Mouse (Mus musculus) midbrain, embryonic 13.5 days (tissue): ENCODE measurements around the gene Ntng1. TPM values are rescaled to one million over a fixed set of nuclear protein-coding genes. Genes with fewer than 3 reads are reported as not detected.

Experiments used
- ATAC-seq: fragments of 200-750 bp; cut with Nextera tagmentation; 2 replicates; pipeline ENCODE4 v1.8.0; 2017; ENCODE audit warnings: mild to moderate bottlenecking, moderate TSS enrichment, moderate library complexity
- H3K27ac ChIP-seq: fragments of 300-500 bp; sonication (generic); 2 replicates; pipeline ENCODE4 v1.5.1; 2015; ENCODE audit warnings: inconsistent platforms, mild to moderate bottlenecking, moderate library complexity
- H3K27me3 ChIP-seq: fragments of 300-500 bp; sonication (generic); 2 replicates; pipeline ENCODE4 v1.6.1; 2015; ENCODE audit warnings: mild to moderate bottlenecking, inconsistent platforms
- H3K36me3 ChIP-seq: fragments of 300-500 bp; sonication (generic); 2 replicates; pipeline ENCODE4 v1.6.1; 2015; ENCODE audit warnings: mild to moderate bottlenecking, inconsistent platforms
- H3K4me1 ChIP-seq: fragments of 300-500 bp; sonication (generic); replicated peaks from 2 replicates; pipeline ENCODE4 v1.6.1; 2015; ENCODE audit warnings: inconsistent platforms
- H3K4me2 ChIP-seq: fragments of 300-500 bp; sonication (generic); replicated peaks from 2 replicates; pipeline ENCODE4 v1.6.1; 2015; ENCODE audit warnings: moderate library complexity, mild to moderate bottlenecking, inconsistent platforms
- H3K4me3 ChIP-seq: fragments of 300-500 bp; sonication (generic); replicated peaks from 2 replicates; pipeline ENCODE4 v1.5.1; 2015; ENCODE audit warnings: mild to moderate bottlenecking, inconsistent platforms
- H3K9ac ChIP-seq: fragments of 300-500 bp; sonication (generic); replicated peaks from 2 replicates; pipeline ENCODE4 v1.6.1; 2015; ENCODE audit warnings: mild to moderate bottlenecking, inconsistent platforms
- H3K9me3 ChIP-seq: fragments of 300-500 bp; sonication (generic); 2 replicates; pipeline ENCODE4 v1.6.1; 2016; ENCODE audit warnings: mild to moderate bottlenecking, inconsistent platforms
- WGBS: fragments of 180-500 bp; shearing (Covaris S2); methylation state at CpG from one replicate; pipeline ENCODE4 v1.1.7; 2015; 5-methylcytosine and 5-hydroxymethylcytosine counted together
- polyA plus RNA-seq: library from polyadenylated mRNA; unstranded; fragments of >200 nt; fragmentation: Nextera tagmentation; extraction: Ambion mirVana; gene quantifications from 2 replicates; pipeline ENCODE4 v1.2.1, GENCODE M21; 2015

Ntng1 gene
- polyA plus RNA-seq, 1 experiment from 2014 or later: 22.4 TPM

DNA sequence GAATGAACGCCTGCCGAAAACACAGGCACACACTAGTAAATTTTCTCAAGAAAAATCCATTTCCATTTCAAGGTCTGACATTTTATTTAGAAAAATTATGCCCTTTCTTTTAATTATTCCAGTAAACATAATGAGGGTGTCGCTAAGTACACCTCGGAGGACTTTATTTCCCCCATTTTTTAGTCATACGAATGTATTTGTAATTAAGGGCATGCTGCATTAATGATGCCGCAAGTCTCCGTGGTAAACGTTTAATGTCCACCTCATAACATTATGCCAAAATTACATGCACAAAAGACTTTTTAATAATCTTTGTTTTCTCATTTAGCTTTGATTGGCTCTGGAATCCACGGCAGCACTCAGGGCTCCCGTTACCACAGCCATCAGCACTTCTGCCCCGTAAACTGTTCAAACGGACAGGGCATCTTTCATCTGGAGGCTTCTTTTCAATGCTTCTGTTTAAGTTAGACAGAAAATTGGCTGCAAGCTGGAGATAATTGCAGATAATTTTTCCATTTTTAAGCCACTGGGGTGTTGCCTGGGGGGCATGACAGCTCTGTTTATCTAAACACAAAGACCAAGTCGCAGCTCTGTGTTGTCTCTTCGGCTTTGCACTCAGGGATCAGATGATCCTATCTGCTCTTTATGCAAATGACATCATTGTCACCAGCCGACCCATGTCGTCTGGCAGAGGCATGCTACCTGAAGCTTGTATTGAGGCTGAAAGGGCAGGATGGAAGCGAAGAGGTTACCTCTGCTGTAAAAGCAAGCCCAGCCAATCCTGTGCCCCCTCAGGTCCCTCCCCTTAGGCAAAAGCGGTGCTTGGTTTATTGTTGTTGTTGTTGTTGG is 12.5 kb downstream of the Ntng1 start:
- peaks cover 26% of the 10 kb centered on the region for H3K4me1 ChIP-seq
- peak overlapping the region; percentile 25 for H3K4me3 ChIP-seq
- ATAC-seq: peak; percentile 84
- 47% methylated on average over 18 of the region's 18 CpGs for WGBS
- H3K27ac ChIP-seq: peak overlapping the region; percentile 51
- no peaks in the 10 kb centered on the region for H3K36me3 ChIP-seq
- H3K9ac ChIP-seq: peak overlapping the region; percentile 44; the same call in 1 of the 2 replicates
- H3K4me2 ChIP-seq: peak overlapping the region; percentile 50
- H3K9me3 ChIP-seq: no peaks in the 10 kb centered on the region
- H3K27me3 ChIP-seq: no peaks in the 10 kb centered on the region

DNA sequence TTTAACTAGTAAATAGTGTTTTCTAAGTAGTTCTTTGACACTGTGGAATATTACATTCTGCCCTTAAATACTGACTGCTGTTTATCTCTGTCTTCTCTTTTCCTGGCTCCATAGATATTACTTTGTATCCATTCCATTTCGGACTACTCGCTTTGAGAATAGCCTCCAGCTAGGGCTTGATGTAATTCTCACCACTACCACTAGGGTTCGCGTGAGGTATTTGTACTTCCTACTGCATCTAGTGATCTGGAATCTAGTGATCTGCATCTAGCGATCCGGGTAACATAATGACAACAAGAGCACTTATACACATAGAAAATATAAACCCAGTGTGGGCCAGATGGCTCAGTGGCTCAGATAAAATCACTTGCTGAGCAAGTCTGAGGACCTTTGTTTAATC is 14.2 kb downstream of the Ntng1 start:
- ATAC-seq: no peak
- WGBS: 65% methylated on average over 6 of the region's 6 CpGs
- H3K36me3 ChIP-seq: no peaks in the 10 kb centered on the region
- H3K4me2 ChIP-seq: no peak overlapping the region
- no peaks in the 10 kb centered on the region for H3K9me3 ChIP-seq
- H3K4me1 ChIP-seq: peaks cover 26% of the 10 kb centered on the region
- H3K27me3 ChIP-seq: no peaks in the 10 kb centered on the region
- H3K9ac ChIP-seq: no peak overlapping the region
- no peak overlapping the region for H3K27ac ChIP-seq
- no peak overlapping the region for H3K4me3 ChIP-seq

DNA sequence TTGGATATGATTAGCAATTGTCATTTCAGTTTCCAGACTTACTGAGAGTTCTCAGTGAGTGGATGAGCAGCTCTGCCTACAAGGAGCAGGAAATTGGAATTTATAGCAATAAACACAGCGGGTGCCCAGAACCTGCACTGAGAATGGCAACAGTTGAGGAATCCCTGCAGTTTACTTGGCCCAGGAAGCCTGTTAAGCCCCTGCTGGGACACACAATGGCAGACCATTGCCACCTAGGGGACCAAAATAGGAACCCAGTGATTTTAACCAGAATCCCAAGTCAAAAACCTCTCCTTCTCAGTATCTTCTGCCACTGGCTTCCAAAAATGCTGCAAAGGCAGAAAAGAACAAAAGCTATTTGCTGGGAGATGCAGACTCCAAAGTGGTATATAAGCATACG is 37.8 kb downstream of the Ntng1 start:
- no peak overlapping the region for H3K4me3 ChIP-seq
- no peak overlapping the region for H3K27ac ChIP-seq
- H3K36me3 ChIP-seq: no peaks in the 10 kb centered on the region
- ATAC-seq: no peak
- no peak overlapping the region for H3K4me2 ChIP-seq
- H3K4me1 ChIP-seq: no peaks in the 10 kb centered on the region
- no peaks in the 10 kb centered on the region for H3K9me3 ChIP-seq
- 55% methylated on average over 2 of the region's 2 CpGs for WGBS
- no peaks in the 10 kb centered on the region for H3K27me3 ChIP-seq
- H3K9ac ChIP-seq: no peak overlapping the region

DNA sequence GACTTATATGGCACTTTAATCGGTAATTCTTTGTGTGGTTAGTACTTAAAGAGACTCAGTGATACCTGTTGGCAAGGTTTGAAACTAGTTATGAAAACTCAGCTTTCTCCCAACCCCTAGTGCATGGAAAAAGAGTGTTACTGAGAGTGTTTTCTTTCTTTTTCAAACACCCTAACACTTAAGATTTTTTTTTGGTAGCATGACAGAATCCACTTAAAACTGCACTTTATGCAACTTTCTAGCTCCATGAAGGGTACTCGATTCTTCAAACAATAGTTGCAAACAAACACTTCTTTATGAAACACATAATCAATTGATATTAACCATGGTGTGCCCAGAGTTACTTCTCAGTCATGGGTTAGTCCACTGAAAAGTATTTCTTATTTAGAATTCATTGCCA is 49.4 kb downstream of the Ntng1 start:
- no peaks in the 10 kb centered on the region for H3K36me3 ChIP-seq
- ATAC-seq: no peak
- H3K27me3 ChIP-seq: no peaks in the 10 kb centered on the region
- H3K4me1 ChIP-seq: peaks cover 4% of the 10 kb centered on the region; the same call in 1 of the 2 replicates
- no peak overlapping the region for H3K27ac ChIP-seq
- no peaks in the 10 kb centered on the region for H3K9me3 ChIP-seq
- H3K4me3 ChIP-seq: no peak overlapping the region
- no peak overlapping the region for H3K4me2 ChIP-seq
- H3K9ac ChIP-seq: no peak overlapping the region
- 75% methylated on average over 2 of the region's 2 CpGs for WGBS

DNA sequence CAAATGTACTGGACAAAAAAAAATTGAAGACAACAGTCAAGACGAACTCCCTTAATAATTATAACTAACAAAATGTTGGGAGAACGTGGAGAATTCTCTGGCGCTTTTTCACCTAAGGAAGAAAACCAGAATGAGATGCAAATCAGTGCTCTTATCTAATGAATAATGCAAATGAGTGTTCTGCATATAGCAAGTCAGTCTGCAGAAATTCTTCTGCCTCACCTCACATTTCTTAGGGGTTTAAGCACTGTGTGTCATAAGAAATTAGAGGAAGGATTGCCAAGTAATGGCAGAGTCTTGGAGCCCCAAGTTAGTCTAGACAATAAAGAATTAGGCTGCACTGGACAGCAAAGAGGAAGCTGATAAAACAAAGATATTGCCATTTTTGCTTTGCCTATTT is 49.8 kb downstream of the Ntng1 start:
- H3K36me3 ChIP-seq: no peaks in the 10 kb centered on the region
- ATAC-seq: no peak
- 68% methylated on average over 3 of the region's 3 CpGs for WGBS

DNA sequence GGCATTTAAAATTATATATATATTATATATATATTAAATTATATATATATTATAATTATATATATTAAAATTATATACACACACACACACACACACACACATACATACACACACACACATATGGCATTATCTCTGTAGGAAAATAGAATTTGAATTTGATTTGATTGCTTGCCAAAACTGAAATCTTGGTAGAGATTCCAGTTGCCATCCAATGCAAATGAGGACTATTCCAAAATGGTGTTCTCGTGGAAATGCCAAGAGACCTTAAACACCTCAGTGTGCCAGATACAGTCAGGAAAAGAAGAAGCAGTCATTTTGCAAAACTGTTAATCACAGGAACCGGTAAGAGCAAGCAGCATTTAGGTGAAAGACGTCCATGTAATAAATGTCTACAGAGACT is 51.3 kb downstream of the Ntng1 start:
- Histone ChIP-seq H3K4me2 (no peak overlapping the region), H3K9ac (no peak overlapping the region), H3K27me3 (no peaks in the 10 kb centered on the region), H3K9me3 (no peaks in the 10 kb centered on the region), H3K4me3 (no peak overlapping the region), H3K36me3 (no peaks in the 10 kb centered on the region), H3K4me1 (peaks cover 4% of the 10 kb centered on the region; the same call in 1 of the 2 replicates), H3K27ac (no peak overlapping the region)
- WGBS: 87% methylated on average over 3 of the region's 3 CpGs
- ATAC-seq: no peak

More for the DNA sequence above, 49.8 kb downstream of the Ntng1 start:
- H3K27ac ChIP-seq: no peak overlapping the region
- H3K4me2 ChIP-seq: no peak overlapping the region
- H3K4me3 ChIP-seq: no peak overlapping the region
- no peak overlapping the region for H3K9ac ChIP-seq
- H3K4me1 ChIP-seq: peaks cover 4% of the 10 kb centered on the region; the same call in 1 of the 2 replicates
- H3K27me3 ChIP-seq: no peaks in the 10 kb centered on the region
- H3K9me3 ChIP-seq: no peaks in the 10 kb centered on the region

DNA sequence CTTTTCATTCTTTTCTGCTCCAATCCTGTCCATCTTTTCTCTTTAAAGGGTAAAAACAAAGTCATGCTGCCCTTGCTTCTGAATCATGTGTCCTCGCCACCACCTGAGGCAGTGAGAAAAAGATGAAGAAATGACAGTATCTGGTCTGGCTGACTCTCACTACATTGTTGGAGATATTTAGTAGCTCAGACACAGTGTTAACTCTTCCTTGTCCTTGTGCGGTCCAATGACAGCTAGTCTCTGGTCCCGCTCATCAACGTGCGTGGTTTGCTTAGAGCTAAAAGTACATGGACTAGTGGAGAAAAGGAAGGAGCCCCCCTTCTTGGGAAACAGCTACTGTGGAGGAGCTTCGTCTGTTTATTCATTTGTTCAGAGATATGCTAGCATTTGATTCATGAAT is 56.6 kb downstream of the Ntng1 start:
- peaks cover 12% of the 10 kb centered on the region for H3K4me1 ChIP-seq
- ATAC-seq: no peak
- no peak overlapping the region for H3K9ac ChIP-seq
- WGBS: 88% methylated on average over 6 of the region's 6 CpGs
- no peaks in the 10 kb centered on the region for H3K9me3 ChIP-seq
- no peak overlapping the region for H3K27ac ChIP-seq
- H3K36me3 ChIP-seq: no peaks in the 10 kb centered on the region
- H3K27me3 ChIP-seq: no peaks in the 10 kb centered on the region
- no peak overlapping the region for H3K4me2 ChIP-seq
- H3K4me3 ChIP-seq: no peak overlapping the region

DNA sequence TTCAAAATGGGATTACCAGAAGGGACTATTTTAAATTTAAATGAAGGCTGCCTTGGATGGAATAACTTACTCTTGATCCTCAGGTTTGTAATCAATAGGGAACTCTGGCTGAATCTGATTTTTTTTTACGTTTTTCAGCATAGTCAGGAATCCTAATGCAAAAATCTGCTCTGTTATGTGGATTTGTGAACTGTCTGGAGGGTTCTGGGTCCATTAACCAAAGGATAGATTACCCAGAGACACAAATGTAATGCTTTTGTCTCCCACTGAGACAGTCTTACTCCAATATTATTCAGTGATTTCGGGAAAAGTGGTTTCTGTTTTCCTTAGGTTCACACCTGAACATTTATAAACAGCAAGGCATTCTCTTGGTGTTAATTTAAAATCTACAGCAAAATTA is 58.5 kb downstream of the Ntng1 start:
- no peak overlapping the region for H3K27ac ChIP-seq
- whole genome bisulfite sequencing: 25% methylated on average over 2 of the region's 2 CpGs
- no peak for ATAC-seq

DNA sequence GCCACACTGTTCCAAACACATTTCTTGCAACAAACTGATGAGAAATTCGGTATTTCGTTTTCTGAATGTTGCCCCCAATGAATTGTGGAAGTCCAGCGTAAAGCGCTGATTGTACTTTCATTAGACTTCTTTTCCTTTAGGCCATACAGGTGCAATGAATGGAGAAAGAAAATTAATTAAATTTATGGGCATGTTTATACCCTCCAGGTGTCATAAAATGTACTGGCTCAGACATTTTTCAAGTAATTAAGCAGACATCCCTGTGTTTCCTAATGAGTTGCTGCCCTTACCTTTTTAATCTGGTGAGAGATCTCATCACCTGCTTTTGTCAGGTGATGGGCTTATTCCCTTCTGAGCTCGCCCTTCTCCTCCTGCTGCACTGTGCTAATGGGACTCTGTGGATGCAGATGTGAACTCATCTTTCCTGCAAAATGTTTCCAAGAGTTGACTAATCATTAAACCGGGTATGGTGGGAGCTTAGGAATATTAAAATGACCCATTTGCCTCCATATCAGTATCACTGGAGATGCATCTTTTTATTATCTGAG is 79.0 kb downstream of the Ntng1 start:
- Histone ChIP-seq H3K27me3 (no peaks in the 10 kb centered on the region), H3K4me2 (no peak overlapping the region), H3K27ac (no peak overlapping the region), H3K4me1 (no peaks in the 10 kb centered on the region), H3K9me3 (no peaks in the 10 kb centered on the region), H3K4me3 (no peak overlapping the region), H3K36me3 (no peaks in the 10 kb centered on the region), H3K9ac (no peak overlapping the region)
- ATAC-seq: no peak
- WGBS: 83% methylated on average over 6 of the region's 6 CpGs

More for the DNA sequence above, 58.5 kb downstream of the Ntng1 start:
- H3K27me3 ChIP-seq: no peaks in the 10 kb centered on the region
- no peaks in the 10 kb centered on the region for H3K9me3 ChIP-seq
- no peak overlapping the region for H3K9ac ChIP-seq
- H3K4me1 ChIP-seq: peaks cover 12% of the 10 kb centered on the region
- H3K36me3 ChIP-seq: no peaks in the 10 kb centered on the region
- H3K4me3 ChIP-seq: no peak overlapping the region
- H3K4me2 ChIP-seq: no peak overlapping the region

DNA sequence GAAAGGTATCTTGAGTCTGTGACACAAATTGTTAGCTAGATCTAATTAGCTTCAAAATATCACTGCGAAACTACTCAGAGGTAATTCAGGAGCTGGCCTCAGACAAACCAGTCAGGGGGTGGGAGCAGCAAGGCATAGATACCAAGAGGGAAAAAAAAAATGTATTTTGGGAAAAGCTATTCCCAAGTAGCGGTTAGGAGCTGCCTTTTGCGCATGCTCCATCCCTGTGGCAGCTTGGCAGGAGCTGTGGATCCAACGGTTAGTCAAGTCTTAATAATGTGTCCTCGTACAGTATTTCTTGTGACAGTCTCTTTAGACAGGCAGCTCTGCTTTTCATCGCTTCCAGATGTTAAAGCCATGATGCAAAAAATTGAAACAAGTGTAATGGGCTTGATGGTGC is 87.9 kb downstream of the Ntng1 start:
- no peak overlapping the region for H3K9ac ChIP-seq
- H3K4me1 ChIP-seq: no peaks in the 10 kb centered on the region
- H3K27me3 ChIP-seq: no peaks in the 10 kb centered on the region
- ATAC-seq: no peak
- no peak overlapping the region for H3K4me2 ChIP-seq
- 86% methylated on average over 6 of the region's 6 CpGs for WGBS
- H3K4me3 ChIP-seq: no peak overlapping the region
- H3K27ac ChIP-seq: no peak overlapping the region
- H3K36me3 ChIP-seq: no peaks in the 10 kb centered on the region
- H3K9me3 ChIP-seq: no peaks in the 10 kb centered on the region

DNA sequence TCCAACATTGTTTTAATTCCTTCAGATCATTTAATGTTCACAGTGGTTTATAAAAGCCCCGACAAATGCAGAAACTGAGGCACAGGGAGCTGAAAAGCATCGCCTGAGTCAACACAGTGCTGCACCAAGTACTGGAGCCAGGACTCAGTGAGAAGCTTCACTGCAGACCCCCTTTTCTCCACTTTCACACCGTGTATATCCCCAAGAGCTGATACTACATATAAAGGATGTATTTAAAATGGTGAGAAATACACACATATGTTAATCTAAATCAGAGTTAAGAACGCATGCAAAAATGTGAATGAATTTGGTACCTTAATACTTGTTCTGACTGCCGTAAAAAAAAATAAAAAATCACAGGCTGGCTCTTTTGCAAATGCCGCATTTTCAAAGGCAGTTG is 88.4 kb downstream of the Ntng1 start:
- no peak overlapping the region for H3K27ac ChIP-seq
- H3K4me2 ChIP-seq: no peak overlapping the region
- no peak overlapping the region for H3K9ac ChIP-seq
- H3K9me3 ChIP-seq: no peaks in the 10 kb centered on the region
- no peaks in the 10 kb centered on the region for H3K36me3 ChIP-seq
- no peaks in the 10 kb centered on the region for H3K4me1 ChIP-seq
- ATAC-seq: no peak
- 92% methylated on average over 6 of the region's 6 CpGs for WGBS
- H3K4me3 ChIP-seq: no peak overlapping the region
- no peaks in the 10 kb centered on the region for H3K27me3 ChIP-seq

DNA sequence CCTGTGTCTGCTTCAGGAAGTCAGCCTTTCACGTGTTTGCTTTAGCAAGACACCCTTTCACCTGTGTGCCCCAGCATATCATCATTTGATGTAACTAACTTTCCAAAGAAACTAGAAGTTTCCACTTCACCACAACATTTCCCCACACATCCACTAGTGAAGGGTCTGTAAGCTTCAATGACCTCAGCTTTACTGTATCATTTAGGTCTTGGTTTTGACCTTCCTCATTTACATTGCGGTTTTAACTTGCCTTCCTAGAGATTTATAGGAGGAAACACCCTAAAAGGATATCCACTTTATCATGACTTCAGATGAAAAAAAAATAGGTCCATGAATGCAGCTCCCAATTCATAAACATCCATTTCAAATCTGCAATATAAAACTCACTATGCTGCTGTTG is 89.7 kb downstream of the Ntng1 start:
- H3K4me3 ChIP-seq: no peak overlapping the region
- no peaks in the 10 kb centered on the region for H3K36me3 ChIP-seq
- no peak overlapping the region for H3K4me2 ChIP-seq
- ATAC-seq: no peak
- no peaks in the 10 kb centered on the region for H3K4me1 ChIP-seq
- no peak overlapping the region for H3K27ac ChIP-seq
- WGBS: 92% methylated on average over 2 of the region's 2 CpGs
- H3K9me3 ChIP-seq: no peaks in the 10 kb centered on the region
- H3K27me3 ChIP-seq: no peaks in the 10 kb centered on the region
- H3K9ac ChIP-seq: no peak overlapping the region
